Mouse (Mus musculus) 416B (cell line): ENCODE data around the gene Krtap13.
"Not testable (repeated sequence)": the region's sequence is repeated elsewhere in the genome, so short reads cannot be mapped to it uniquely, and the experiment has no call there.

ENCODE experiments used
- DNase-seq: peaks from one replicate; pipeline ENCODE4 v3.0.0; 2011; ENCODE audit warnings: low read depth

The Krtap13 gene

DNA sequence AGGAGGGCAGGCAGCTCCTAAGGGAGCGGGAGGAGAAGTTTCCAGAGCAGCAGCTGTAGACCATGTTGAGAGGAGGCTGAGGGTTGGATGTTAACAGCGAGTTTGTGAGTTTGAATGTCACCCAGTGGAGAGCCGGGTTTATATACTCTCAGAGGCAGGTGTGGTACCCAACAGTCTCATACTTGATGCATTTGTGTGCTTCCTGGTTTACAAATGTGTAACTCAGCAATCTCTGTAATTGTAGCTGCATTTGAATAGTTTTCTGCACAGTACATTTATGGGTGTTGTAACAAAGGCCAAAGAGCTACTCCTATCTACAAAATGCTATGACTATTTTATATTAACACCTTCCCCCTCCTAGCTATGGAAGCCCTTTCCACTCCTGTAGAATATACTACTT is at the start of gene Krtap13:
TSS of gene Krtap13 (minus strand) at position 101 of the 400 bp plus-strand sequence.
- not testable (repeated sequence) for DNase-seq

- DNase-seq, result no peak
Measured at GRCm38 (mm10) chr16:88786786-88787185, 35.4 kb upstream of the Krtap13 start.

DNA sequence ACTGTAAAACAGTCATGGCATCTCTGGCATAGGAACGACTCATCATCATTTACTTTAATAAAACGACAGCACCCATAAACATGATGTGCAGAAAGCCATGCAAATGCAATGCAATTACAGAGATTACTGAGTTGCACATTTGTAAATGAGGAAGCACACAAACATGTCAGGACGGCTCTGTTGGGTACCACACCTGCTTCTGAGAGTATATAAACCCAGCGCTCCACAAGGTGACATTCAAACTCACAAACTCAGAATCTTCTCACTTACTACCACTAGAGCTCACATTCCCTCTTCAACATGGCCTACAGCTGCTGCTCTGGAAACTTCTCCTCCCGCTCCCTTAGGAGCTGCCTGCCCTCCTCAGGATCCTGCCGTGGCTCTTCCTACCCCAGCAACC is 26.2 kb upstream of the Krtap13 start, which contains the start of gene Gm5965:
TSS of gene Gm5965 (plus strand) at position 301 of the 400 bp plus-strand sequence.
- DNase-seq, result no peak

DNA sequence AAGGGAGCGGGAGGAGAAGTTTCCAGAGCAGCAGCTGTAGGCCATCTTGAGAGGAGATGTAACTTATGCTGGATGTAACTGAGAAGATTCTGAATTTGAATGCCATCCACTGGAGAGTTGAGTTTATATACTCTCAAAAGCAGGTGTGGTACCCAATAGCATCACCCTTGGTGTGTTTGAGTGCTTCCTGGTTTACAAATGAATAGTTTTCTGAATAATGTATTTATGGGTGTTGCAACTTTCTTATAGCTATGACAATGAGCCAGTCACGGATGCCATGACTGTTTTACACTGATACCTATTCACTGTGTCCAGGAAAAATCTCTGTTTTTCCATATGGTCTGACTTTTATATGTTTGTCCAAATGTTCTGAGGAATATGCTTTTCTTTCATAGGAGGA is 22.7 kb upstream of the Krtap13 start, which contains the start of gene 2310057N15Rik:
TSS of gene 2310057N15Rik (minus strand) at position 101 of the 400 bp plus-strand sequence.
- no peak for DNase-seq

DNA sequence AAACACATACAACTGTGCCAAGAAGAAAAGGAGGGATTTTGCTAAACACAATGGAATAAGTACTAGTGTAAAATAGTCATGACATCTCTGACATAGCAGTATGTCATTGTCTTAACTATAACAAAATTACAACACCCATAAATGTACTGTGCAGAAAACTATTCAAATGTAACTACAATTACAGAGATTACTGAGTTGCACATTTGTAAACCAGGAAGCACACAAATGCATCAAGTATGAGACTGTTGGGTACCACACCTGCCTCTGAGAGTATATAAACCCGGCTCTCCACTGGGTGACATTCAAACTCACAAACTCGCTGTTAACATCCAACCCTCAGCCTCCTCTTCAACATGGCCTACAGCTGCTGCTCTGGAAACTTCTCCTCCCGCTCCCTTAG is 7.1 kb upstream of the Krtap13 start, which contains the start of gene 2310034C09Rik:
TSS of gene 2310034C09Rik (plus strand) at position 301 of the 400 bp plus-strand sequence.
- DNase-seq, result not testable (repeated sequence)

- no peak for DNase-seq
Measured at GRCm38 (mm10) chr16:88747943-88748342, 3.5 kb downstream of the Krtap13 start.

DNA sequence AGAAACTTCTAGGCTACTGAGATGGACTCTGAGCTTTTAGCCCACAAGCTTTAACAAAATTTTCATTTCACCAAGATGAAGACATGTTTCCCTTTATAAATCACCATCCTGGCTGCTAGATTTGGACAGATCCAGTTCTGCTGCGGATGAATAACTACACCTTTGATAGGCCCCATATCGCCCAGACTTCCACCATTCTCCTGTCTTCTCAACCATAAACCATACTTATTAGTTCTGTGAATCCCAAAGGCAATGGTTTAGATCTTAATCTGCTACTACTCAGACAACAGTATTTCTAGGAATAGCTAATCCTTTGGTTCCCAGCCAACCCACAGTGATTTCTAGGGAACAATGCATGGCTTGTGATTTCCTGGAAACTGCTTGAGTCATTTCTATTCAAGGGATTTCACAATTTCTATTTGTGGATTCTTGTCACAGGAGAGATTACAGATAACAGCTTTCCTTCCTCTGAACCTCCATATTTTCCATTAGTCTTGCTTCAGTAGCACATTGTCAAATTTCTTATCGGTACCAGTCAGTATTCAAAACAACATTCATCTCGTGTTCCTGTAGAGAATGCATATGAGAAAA is 6.6 kb downstream of the Krtap13 start:
- peak; percentile 5 for DNase-seq

DNA sequence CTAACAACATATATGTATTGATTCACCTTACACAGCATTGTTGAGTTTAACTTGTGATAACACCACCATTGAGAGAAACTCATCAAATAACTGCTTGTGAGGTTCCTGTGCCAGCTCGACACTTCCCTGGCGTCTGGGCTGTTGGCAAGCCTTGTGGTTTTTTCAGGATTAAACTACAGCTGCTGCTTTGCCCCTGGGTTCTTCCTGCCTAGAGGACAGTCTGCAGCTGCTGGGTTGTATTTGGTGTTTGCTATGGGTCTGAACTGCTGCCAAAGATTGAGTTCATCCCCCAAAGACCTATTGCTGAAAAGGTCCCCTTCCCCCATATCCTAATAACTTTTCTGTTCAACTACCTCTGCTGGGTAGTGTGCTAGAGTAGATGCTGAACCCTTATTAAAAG is 16.0 kb downstream of the Krtap13 start:
- DNase-seq, result no peak

GRCm38 (mm10) chr16:88728812-88729275 is 22.6 kb downstream of the Krtap13 start, which contains the start of gene Krtap13-1:
Gene Krtap13-1, plus strand, starts transcription at chr16:88728862.
- DNase-seq, result no peak

- DNase-seq, result no peak
Measured at GRCm38 (mm10) chr16:88720031-88720430, 31.4 kb downstream of the Krtap13 start.

- DNase-seq, result no peak
Measured at GRCm38 (mm10) chr16:88716549-88716948, 34.9 kb downstream of the Krtap13 start.

DNA sequence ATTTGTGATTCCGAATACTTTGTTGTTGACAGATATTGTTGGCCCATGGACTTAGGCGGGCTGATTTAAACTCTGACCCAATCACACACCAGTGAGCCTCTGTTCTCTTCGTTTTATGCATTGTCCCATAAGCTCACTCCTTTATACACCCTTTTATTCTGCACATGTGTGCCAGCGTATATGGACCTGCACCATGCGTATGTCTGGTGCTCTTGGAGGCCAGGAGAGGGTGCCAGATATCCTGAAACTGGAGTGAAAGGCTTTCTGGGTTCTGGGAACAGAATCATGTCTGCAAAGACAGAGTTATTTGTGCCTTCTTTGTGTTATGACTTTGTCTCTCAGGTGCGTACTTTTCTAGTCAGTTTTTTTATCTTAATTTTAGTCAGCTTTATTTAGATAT is 40.2 kb downstream of the Krtap13 start:
- peak; percentile 8 for DNase-seq

- DNase-seq, result peak; percentile 91
Measured at GRCm38 (mm10) chr16:88710757-88711156, 40.7 kb downstream of the Krtap13 start.

DNA sequence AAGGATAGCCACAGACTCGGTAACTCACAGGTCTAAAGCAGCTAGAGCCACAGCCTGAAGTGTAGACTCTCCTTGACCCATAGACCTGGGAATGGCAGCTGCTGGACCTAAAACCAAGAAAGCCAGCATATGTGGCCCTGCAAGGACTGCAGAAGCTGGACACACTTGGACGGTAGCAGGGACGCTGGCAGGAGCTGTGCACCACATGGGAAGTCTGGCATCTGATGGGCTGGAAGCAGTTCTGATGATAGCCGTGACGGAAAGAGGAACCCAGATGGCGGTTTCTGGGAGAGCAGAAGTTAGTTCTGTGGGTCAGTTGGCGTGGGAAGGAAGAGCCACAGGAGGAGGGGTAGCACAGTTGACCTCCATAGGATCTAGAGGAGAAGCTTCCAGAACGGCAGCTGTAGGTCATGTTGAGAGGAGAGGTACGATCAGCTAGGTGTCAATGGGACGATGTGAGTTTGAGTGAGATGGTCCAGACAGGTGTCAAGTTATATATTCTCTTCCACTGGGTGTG is 43.9 kb downstream of the Krtap13 start, which contains the start of gene 2310061N02Rik:
TSS of gene 2310061N02Rik (minus strand) at position 467 of the 517 bp plus-strand sequence.
- DNase-seq, result no peak

DNA sequence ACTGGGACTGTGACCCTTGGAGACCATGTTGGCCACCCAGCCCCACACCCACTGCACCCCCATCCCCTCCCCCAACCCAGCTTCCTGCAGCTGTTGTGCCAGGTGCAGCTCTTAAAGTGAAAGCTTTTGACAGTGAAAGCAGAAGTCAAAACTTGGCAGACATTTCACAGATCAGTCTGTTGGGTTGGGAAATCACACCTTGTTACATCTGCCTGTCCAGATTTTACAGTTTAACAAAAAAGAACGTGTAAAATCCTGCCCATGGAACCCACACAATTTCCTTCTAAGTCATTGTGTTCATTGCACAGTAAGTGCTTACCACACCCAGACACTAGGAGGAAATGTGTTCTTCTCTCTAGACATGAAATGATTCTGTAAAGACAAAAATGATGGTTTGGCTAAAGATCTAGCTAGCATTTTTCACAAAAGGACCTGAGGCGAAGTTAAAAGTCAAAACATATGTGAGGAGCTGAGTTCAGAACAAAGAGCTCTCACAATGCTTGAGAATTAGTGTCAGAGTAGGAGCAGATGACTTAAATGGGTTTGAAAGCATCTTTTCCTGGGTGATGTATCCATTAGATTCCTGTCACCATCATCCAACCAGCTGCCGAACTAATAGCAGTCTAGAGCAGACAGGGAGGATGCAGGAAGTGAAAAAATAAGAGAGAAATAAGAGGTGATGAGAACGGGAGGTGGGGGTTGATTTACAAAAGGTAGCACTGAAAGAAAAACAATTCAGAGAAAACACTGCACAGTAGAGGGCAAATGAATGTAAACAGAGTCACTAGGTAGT is 50.2 kb downstream of the Krtap13 start:
- DNase-seq, result peak; percentile 1
